Mouse (Mus musculus) right cerebral cortex, postnatal 14 days (tissue): ENCODE data around the gene Olfr784.
"Not testable (repeated sequence)": the region's sequence is repeated elsewhere in the genome, so short reads cannot be mapped to it uniquely, and the experiment has no call there.

Source experiments
- DNase-seq: peaks from one replicate; pipeline ENCODE4 v3.0.0; 2022

Olfr784 gene

DNA sequence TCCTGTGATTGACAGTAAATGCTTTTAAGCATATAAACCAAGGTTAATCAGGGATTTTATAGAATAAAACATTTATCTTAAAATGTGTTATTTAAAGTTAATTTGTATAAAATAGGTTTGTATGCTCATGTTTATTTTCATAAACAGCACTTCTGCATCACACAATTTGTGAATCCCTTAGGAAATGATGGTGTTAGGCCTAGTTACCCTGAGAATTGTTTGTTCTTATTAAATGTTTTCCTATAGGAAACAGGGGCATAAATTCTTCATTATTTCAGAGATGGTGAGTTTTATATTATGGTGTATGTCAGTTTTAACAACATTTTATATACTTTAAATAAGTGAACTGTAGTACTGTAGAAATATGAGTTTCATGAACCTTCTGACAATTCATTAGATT lies at the start of gene Olfr784:
Olfr784 (plus strand) TSS at position 301 of the 400 bp plus-strand sequence.
- no peak for DNase-seq

DNA sequence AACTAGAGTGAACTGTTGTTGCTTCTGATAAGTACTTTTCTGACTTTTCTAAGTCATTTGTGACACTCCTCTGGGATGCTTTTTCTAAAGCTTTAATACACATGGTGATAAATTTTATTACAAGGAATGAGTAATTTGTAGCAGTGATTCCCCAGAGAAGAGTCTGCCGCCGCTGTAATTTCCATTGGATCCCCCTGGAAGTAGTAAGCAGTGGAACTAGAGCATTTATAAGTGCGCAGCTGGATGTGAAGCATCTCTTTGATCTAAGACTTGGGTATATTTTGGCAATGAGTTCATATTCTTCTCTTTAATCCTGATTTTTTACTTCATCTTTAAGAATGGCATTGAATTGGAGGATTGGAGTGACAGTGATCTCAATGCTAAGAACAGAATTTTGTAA lies 35.3 kb upstream of the Olfr784 start, which contains the start of gene Olfr782:
Olfr782 (plus strand) TSS at position 301 of the 400 bp plus-strand sequence.
- no peak for DNase-seq

DNA sequence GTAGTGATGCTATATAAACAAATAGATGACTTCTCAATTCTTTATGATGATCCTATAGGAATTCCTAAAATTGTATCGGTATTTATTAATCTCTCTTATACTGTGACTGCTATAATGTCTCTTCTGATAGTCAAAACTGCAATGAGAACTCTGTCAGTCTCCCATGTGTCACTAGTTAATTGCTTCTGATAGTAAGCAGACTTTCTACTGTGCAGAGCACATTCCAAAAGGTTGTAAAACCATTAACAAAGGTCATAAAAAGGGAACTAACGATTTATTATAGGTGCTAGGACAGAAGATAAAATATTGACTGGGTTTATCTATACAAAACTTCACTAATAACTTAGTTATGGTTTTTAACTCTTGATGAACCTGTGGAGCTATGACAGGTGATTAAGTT lies 31.4 kb upstream of the Olfr784 start:
- not testable (repeated sequence) for DNase-seq

DNA sequence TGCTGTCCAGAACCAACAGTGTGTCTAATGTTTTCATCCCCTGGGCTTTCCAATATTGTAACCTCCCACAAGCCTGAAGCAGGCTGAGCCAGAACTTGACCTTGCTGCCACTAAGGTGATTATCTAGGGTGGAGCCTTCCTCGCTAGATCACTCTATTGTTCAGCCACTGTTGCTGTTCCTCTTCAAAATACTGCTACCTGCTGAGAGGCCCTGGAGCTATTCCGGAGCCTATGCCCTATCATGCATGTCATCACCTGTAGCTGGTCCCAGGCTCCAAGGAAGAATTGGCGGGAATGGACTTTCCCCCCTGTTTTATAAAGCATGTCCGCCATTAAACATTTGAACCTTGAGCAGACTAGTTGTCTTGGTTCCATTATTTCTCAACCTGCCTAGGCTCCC lies 27.4 kb upstream of the Olfr784 start:
- DNase-seq, result not testable (repeated sequence)

DNA sequence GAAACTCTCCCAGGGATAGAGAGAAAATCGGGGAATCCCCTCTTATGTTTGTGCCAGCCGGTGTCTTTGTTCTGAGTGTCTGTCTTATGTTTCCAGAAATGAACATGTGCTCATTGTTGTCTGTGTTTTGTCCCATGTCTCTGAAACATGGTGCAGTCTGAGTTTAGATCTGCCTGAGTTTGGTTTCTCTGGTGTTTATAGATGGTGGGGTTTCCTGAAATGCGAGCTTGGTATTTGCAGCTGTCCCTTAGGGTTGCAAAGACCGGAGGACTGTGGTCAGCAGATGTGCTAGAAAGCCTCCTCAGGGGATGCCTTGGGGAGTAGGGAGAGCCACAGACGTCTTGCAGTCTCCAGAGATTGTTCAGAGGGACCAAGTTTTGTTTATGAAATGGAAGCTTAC lies 26.6 kb upstream of the Olfr784 start:
- DNase-seq, result no peak

DNA sequence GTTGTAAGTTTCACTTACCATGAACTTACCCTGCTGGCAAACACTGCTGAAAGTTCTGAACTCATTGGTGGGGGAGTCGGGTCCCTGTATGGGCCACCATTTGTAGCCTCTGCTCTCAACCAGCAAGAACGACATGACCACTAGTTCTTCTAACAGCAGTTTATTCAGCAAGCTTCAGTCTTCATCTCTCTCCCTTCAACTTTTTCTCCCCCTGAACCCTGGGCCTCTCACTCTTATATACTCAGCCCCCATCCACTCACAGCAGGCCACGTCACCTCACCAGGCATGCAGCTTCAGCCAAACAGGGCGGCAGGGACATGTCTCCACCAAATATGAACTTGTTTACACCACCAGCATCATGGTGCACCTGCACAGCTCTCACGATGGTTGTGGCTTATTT lies 9.8 kb upstream of the Olfr784 start:
- not testable (repeated sequence) for DNase-seq

DNA sequence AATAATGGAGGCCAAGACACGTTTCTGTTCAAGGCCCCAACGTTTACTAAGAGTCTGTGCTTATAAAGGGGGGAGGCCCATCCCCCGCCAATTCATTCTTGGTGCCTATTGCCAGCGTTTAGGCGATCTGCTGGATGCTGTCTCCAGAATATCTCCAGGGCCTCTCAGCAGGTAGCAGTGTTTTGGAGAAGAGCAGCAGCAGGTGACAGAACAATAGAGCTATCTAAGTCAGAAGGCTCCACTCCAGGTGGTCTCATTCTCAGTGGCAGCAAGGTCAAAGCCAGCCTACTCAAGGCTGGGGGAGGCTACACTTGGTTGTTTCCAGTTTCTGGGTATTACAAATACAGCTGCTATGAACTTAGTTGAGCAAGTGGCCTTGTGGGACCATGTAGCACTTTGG lies 17.0 kb downstream of the Olfr784 start:
- no peak for DNase-seq

DNA sequence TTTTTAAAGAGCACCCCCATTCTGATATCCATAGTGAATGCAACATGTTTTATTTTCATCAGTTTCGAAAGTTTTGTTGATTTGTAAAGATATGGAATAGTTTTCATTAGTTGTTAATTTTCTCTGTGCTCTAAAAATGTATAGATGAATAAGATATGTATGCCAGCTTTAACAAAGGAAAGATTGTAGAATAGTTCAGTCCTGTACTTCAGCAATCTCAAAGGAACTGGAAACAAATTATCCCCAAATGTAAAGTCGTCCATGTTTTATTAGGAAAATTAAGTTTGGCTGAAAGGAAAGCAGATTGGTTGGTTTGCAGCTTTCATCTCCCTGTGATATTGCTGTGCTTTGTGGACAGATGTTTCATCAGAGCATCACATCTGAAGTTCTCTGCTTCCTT lies 21.2 kb downstream of the Olfr784 start, which contains the start of gene Olfr785:
Olfr785 (plus strand) TSS at position 301 of the 400 bp plus-strand sequence.
- DNase-seq, result no peak

DNA sequence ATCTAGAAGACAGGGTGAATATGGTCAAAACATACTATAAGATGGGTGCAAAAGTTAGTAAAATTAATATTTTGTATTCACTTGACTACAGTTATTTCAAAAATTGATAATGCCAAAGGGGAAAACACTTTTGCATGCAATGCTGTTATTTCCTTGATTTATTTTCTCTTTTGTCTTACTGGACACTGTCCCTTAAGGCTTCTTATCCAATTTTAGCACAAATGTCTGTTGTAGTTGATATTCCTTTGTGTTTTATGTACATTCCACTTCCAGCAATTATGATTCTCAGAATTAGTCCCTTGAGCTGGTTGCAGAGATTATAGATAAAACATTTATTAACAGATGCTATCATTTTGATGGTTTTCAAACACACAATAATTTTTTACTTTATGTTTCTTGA lies 43.1 kb downstream of the Olfr784 start, which contains the start of gene Olfr786:
Olfr786 (plus strand) TSS at position 301 of the 400 bp plus-strand sequence.
- no peak for DNase-seq
